Mouse (Mus musculus): ENCODE measurements around the gene Slc35d1.

DNA sequence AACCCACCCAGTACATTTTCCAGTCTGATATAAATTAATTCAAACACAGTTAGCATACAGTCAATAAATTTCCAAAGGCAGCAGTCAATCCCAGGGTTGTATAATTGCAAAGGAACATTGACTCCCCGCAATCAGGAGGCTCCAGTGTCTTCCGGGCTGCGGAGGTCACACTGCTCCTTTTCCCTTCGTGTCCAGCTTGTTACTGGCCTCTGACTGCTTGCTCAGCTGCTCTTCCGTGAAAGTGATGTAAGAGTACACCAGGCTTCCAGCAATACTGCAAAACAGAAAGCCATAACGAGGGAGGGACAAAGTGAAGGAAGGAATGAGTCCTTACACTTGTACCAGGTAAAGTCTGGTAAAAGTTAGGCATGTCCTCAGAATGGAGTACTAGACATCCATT lies 41.5 kb downstream of the Slc35d1 start:
- TF ChIP-seq CTCF (IDR thresholded peaks at IDR 0.05; ENCODE audit: borderline replicate concordance, extremely low read depth, insufficient read depth, insufficient read length) (no peak), POLR2A (IDR thresholded peaks at IDR 0.05; ENCODE audit: borderline replicate concordance, extremely low read depth, insufficient read depth, insufficient read length, poor library complexity, severe bottlenecking) (no peak)

All from brain, embryonic 14.5 days (tissue).